Mouse (Mus musculus) forebrain, postnatal 0 days (tissue): ENCODE data around the gene Cdh13. TPM values are rescaled to one million over a fixed set of nuclear protein-coding genes. Genes with fewer than 3 reads are reported as not detected.
"Not testable (repeated sequence)": the region's sequence is repeated elsewhere in the genome, so short reads cannot be mapped to it uniquely, and the experiment has no call there.

Source experiments
- ATAC-seq: fragments of 200-750 bp; cut with Nextera tagmentation; 2 replicates; pipeline ENCODE4 v1.8.0; 2017; ENCODE audit warnings: mild to moderate bottlenecking, moderate library complexity
- DNase-seq: peaks from one replicate; pipeline ENCODE4 v3.0.0-alpha.2; 2015
- H3K27ac ChIP-seq: fragments of 300-500 bp; sonication (generic); 2 replicates; pipeline ENCODE4 v1.5.1; 2014; ENCODE audit warnings: low read depth, mild to moderate bottlenecking, antibody characterized with exemption, low read length, moderate library complexity, mixed read lengths
- H3K27me3 ChIP-seq: fragments of 300-500 bp; sonication (generic); 2 replicates; pipeline ENCODE4 v1.6.1; 2014; ENCODE audit warnings: mild to moderate bottlenecking, low read length, mixed read lengths; ENCODE audit not compliant: insufficient read depth
- H3K36me3 ChIP-seq: fragments of 300-500 bp; sonication (generic); 2 replicates; pipeline ENCODE4 v1.6.1; 2014; ENCODE audit warnings: mild to moderate bottlenecking, moderate library complexity; ENCODE audit not compliant: insufficient read depth
- H3K4me1 ChIP-seq: fragments of 300-500 bp; sonication (generic); 2 replicates; pipeline ENCODE4 v1.6.1; 2014; ENCODE audit warnings: antibody characterized with exemption; ENCODE audit not compliant: insufficient read depth
- H3K4me2 ChIP-seq: fragments of 300-500 bp; sonication (generic); 2 replicates; pipeline ENCODE4 v1.6.1; 2014; ENCODE audit warnings: low read depth, mild to moderate bottlenecking, moderate library complexity
- H3K4me3 ChIP-seq: fragments of 300-500 bp; sonication (generic); 2 replicates; pipeline ENCODE4 v1.5.1; 2014; ENCODE audit warnings: low read depth, low read length, mixed read lengths
- H3K9ac ChIP-seq: fragments of 300-500 bp; sonication (generic); 2 replicates; pipeline ENCODE4 v1.6.1; 2014; ENCODE audit warnings: mild to moderate bottlenecking
- H3K9me3 ChIP-seq: fragments of 300-500 bp; sonication (generic); 2 replicates; pipeline ENCODE4 v1.6.1; 2016; ENCODE audit warnings: low read length
- CTCF ChIP-seq: sonication (generic); IDR thresholded peaks from 2 replicates; pipeline ENCODE4 v1.5.1; 2016; ENCODE audit warnings: antibody characterized with exemption, control low read depth, low read depth
- WGBS: fragments of 180-500 bp; shearing (Covaris S2); extraction: QIAGEN DNeasy Blood & Tissue Kit; methylation state at CpG from one replicate; pipeline ENCODE4 v1.1.7; 2014; 5-methylcytosine and 5-hydroxymethylcytosine counted together
- polyA plus RNA-seq: library from polyadenylated mRNA; unstranded; fragments of >200 nt; fragmentation: Nextera tagmentation; extraction: Ambion mirVana; gene quantifications from 2 replicates; pipeline ENCODE4 v1.2.1, GENCODE M21; 2015
- total RNA-seq: library from RNA; depleted of rRNA; stranded (reverse); fragments of >200 nt; gene quantifications from 2 replicates; pipeline ENCODE4 v1.2.3, GENCODE M21; 2014

Cdh13 gene
- total and polyA plus RNA-seq, 2 experiments from 2014 or later = 127 to 154 TPM

DNA sequence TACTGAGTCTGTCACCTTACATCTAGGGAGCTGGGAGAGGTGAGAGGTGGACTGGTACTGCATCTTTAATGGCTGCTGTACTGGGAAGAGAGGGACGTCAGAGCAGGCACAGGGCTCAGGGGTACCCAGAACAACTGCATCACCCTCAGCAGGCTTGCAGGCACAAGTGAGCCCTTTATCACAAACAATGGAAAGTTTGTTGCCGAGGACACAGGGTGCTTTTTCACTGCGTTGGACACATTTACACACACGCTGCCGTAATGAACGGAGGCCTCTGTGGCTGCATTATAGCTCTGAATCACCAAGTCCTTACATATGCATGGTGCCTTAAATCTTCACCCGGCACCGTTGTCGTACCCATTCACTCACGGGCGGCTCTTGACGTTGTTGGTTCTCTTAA is 470.2 kb downstream of the Cdh13 start:
- Histone ChIP-seq H3K27ac (no peak overlapping the region), H3K27me3 (no peaks in the 10 kb centered on the region), H3K9ac (no peak overlapping the region), H3K4me1 (no peaks in the 10 kb centered on the region), H3K4me3 (no peak overlapping the region), H3K9me3 (no peaks in the 10 kb centered on the region), H3K36me3 (no peaks in the 10 kb centered on the region), H3K4me2 (no peak overlapping the region)
- TF ChIP-seq CTCF = no peak
- ATAC-seq = peak; percentile 29; the same call in 1 of the 2 replicates
- WGBS = 34% methylated on average over 12 of the region's 12 CpGs
- no peak for DNase-seq

DNA sequence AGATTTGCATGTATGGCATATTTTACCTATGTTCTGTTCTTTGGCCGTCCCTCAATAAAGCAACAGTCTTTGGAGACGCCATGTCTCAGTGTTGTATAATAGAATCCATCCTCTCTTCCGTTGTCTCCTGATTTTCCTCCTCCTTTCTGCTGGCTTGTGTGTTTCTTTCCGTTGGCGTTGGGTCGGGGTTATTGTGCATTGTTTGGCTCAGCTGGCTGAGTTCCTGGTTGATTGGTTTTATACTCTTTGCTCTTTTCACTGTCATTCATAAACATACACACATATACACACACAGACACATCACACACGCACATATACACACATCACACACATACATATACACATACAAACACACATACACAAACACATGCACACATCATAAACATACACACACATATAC is 470.6 kb downstream of the Cdh13 start:
- TF ChIP-seq CTCF = no peak

DNA sequence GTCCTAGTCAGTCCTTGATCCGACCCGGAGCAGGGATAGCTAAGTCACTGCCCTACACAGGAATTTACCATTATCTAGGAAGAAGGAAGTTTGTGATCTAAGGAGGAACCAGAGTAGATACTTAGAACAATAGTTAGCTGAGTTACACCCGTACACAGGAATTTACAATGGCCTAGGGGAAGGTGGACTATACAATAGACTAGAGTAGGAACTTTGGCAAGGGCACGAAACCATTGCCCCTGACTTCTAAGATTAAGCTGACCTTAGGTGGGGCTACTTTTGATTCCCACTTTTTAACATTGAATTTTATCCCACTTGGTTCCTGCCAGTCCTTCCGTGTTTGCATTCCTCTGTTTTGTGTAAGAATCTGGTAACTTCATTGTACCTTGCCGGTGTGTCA is 494.0 kb downstream of the Cdh13 start:
- H3K4me1 ChIP-seq, H3K27ac ChIP-seq, DNase-seq, H3K9me3 ChIP-seq, H3K4me3 ChIP-seq, H3K36me3 ChIP-seq, H3K9ac ChIP-seq, H3K27me3 ChIP-seq, H3K4me2 ChIP-seq, ATAC-seq: not testable (repeated sequence)
- 93% methylated on average over 6 of the region's 6 CpGs for WGBS

More for the DNA sequence above, 470.6 kb downstream of the Cdh13 start:
- DNase-seq (no peak), ATAC-seq (no peak)
- Histone ChIP-seq H3K4me1 (no peaks in the 10 kb centered on the region), H3K4me3 (no peak overlapping the region), H3K36me3 (no peaks in the 10 kb centered on the region), H3K9ac (no peak overlapping the region), H3K9me3 (no peaks in the 10 kb centered on the region), H3K27ac (no peak overlapping the region), H3K27me3 (no peaks in the 10 kb centered on the region), H3K4me2 (no peak overlapping the region)
- 45% methylated on average over 7 of the region's 7 CpGs for WGBS

DNA sequence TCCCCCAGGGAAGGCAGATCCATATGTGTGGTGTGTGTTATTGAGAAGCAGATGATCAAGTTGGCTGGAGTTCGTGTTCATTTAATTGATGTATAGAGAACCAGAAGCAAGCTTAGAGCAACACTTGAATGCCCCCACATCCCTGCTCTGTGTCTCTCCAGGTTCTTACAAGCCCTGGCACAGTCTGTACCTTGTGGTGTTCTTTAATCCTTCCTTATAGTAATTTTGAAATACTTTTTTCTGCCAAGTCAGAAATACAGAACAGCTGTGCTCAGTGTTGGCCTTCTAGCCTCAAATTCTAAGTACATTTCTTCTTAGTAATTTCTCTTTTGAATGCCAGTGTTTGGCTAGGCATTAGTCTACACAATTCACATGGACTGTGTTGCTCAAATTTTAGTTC is 494.8 kb downstream of the Cdh13 start:
- ATAC-seq (no peak), DNase-seq (no peak)
- Histone ChIP-seq H3K27ac (no peak overlapping the region), H3K9ac (no peak overlapping the region), H3K36me3 (no peaks in the 10 kb centered on the region), H3K9me3 (no peaks in the 10 kb centered on the region), H3K4me2 (no peak overlapping the region), H3K4me1 (no peaks in the 10 kb centered on the region), H3K27me3 (no peaks in the 10 kb centered on the region), H3K4me3 (no peak overlapping the region)
- TF ChIP-seq CTCF = no peak
- 59% methylated on average over 1 of the region's 1 CpGs for WGBS

DNA sequence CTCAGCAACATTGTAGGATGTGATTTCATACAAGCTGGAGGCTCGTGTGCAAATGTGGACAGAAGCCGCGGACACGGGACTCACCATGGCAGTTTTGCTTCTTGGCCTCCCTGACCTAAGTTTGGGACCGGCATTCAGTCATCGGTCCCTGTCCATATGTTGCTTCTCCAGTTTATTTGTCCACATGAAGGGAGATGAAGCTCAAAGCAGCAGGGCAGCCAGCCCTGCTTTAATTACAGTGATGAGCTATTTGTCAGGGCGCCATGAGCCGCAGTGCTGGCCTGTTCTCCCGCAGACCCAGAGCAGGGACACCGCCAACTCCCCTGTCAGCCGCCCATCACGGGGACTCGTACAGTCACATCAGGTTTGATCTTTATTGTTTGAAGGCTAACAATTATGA is 502.1 kb downstream of the Cdh13 start:
- H3K4me2 ChIP-seq = no peak overlapping the region
- TF ChIP-seq CTCF = no peak

DNA sequence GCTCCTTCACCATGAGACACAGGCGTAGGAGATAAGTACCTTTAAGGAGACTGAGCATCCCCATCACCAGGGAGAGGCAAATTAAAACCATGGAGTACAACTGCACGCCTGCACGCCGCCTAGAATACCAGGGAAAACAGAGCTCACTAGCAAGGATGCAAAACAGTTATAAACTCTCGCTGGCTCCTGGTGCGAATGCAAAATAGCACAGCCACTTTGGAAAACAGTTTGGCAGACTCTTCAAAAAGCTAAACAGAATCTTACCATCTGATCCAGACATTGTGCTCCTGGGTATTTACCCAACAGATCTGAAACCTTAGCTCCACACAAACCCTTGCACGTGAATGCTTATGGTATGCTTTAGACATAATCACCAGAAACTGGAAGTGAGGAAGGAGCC is 506.1 kb downstream of the Cdh13 start:
- no peaks in the 10 kb centered on the region for H3K9me3 ChIP-seq
- no peak overlapping the region for H3K9ac ChIP-seq
- ATAC-seq (peak; percentile 42), DNase-seq (peak; percentile 71)
- no peak for TF ChIP-seq CTCF
- 58% methylated on average over 7 of the region's 7 CpGs for WGBS
- H3K4me2 ChIP-seq = no peak overlapping the region
- no peak overlapping the region for H3K4me3 ChIP-seq
- H3K27ac ChIP-seq = no peak overlapping the region
- no peaks in the 10 kb centered on the region for H3K27me3 ChIP-seq
- H3K36me3 ChIP-seq = no peaks in the 10 kb centered on the region
- H3K4me1 ChIP-seq = no peaks in the 10 kb centered on the region

More for the DNA sequence above, 502.1 kb downstream of the Cdh13 start:
- Histone ChIP-seq H3K4me3 (no peak overlapping the region), H3K27me3 (no peaks in the 10 kb centered on the region), H3K9ac (no peak overlapping the region), H3K36me3 (no peaks in the 10 kb centered on the region), H3K27ac (no peak overlapping the region), H3K4me1 (no peaks in the 10 kb centered on the region), H3K9me3 (no peaks in the 10 kb centered on the region)
- DNase-seq (no peak), ATAC-seq (no peak; the same call in 1 of the 2 replicates)
- WGBS = 71% methylated on average over 13 of the region's 13 CpGs

DNA sequence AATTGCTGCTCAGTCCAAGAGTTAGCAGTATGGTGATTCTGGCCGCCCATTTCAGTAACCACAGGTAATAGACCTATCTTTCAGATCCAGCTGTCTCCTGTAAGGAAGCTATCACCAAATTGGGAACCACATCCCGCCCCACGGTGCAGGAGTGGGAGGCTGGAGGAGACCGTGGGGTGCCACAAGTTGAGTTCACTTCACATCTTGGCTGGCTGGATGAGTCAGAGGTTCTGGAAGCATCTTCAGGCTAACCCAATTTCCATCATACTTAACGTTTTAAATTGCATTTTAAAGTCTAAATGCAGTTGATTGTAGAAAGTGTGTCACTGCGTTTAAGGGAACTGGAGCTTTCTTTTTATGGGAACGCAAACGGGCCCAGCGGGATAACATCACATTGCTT is 511.4 kb downstream of the Cdh13 start:
- TF ChIP-seq CTCF = no peak

DNA sequence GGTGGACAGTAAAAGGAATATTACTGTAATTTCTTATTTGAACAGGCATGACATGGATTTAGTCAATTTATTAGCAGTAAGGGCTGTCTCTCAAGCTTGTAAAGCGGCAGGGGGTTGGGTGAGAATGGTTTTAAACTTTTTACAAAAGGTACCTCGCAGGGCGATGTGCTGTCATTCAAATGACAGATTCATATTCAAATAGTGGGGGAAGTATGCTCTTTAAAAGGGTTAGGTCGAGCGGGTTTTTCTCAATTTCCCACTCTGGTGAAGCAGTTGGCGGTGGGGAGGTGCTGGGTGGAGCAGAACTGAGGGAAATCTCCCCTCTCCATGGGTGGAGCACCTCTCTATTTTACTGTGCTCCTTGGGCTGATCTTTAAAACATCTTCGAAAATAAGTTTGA is 513.0 kb downstream of the Cdh13 start:
- Histone ChIP-seq H3K4me2 (no peak overlapping the region), H3K4me1 (no peaks in the 10 kb centered on the region), H3K4me3 (no peak overlapping the region), H3K9me3 (no peaks in the 10 kb centered on the region), H3K27ac (no peak overlapping the region), H3K27me3 (no peaks in the 10 kb centered on the region), H3K9ac (no peak overlapping the region), H3K36me3 (no peaks in the 10 kb centered on the region)
- TF ChIP-seq CTCF = no peak
- ATAC-seq (no peak), DNase-seq (no peak)
- 59% methylated on average over 7 of the region's 7 CpGs for WGBS

More for the DNA sequence above, 511.4 kb downstream of the Cdh13 start:
- Histone ChIP-seq H3K4me3 (no peak overlapping the region), H3K4me1 (no peaks in the 10 kb centered on the region), H3K36me3 (no peaks in the 10 kb centered on the region), H3K27me3 (no peaks in the 10 kb centered on the region), H3K9me3 (no peaks in the 10 kb centered on the region), H3K9ac (no peak overlapping the region), H3K27ac (no peak overlapping the region), H3K4me2 (no peak overlapping the region)
- DNase-seq (no peak), ATAC-seq (no peak)
- 78% methylated on average over 9 of the region's 9 CpGs for WGBS
